Mouse (Mus musculus): Measurements from ENCODE around the gene B230118H07Rik. TPM values are rescaled to one million over a fixed set of nuclear protein-coding genes. Genes with fewer than 3 reads are reported as not detected.

B230118H07Rik gene
- total RNA-seq, 1 experiment, result 20.2 TPM

DNA sequence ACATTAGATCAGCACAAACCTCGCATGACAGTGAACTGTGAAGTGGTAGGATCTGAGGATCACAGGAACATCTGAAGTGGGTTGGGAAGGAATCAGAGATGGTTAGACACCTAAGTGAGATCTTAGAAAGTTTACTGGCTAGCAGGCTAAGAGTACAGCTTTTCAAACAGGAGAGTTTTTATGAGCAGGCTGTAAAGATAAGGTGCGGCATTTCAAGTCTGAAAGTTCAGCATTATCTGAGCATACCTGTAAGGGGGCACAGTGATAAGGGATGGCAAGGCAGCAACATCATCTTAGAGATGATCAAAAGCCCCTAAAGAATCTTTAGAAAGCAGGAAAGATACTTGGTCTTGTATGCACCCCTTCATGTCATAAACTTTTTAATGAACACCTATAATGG is 81.8 kb downstream of the B230118H07Rik start:
- Histone ChIP-seq H3K4me3 (ENCODE audit: insufficient read depth in 1 of 2, low read depth in 1 of 2, low read length in 2 of 2, poor library complexity in 1 of 2, severe bottlenecking in 1 of 2) (no peak overlapping the region), H3K9me3 (ENCODE audit: control insufficient read depth, insufficient read depth, low read depth, low read length) (no peaks in the 10 kb centered on the region), H3K36me3 (ENCODE audit: control insufficient read depth, insufficient read depth, low read length, poor library complexity, severe bottlenecking) (no peaks in the 10 kb centered on the region), H3K4me1 (ENCODE audit: control insufficient read depth in 2 of 2, insufficient read depth in 2 of 2, low read length in 2 of 2, poor library complexity in 1 of 2) (no peaks in the 10 kb centered on the region), H3K9ac (ENCODE audit: insufficient read depth, low read depth, low read length, poor library complexity, severe bottlenecking) (no peak overlapping the region), H3K27ac (ENCODE audit: insufficient read depth, low read depth, low read length, poor library complexity, severe bottlenecking) (no peak overlapping the region)
- TF ChIP-seq HCFC1 (IDR thresholded peaks at IDR 0.05; ENCODE audit: borderline replicate concordance, insufficient read depth, low read length) (no peak), MAFK (IDR thresholded peaks at IDR 0.05; ENCODE audit: insufficient read depth, low read depth, low read length) (no peak), CHD2 (IDR thresholded peaks at IDR 0.05; ENCODE audit: low read depth, low read length) (no peak), ZNF384 (IDR thresholded peaks at IDR 0.05; ENCODE audit: low read depth, low read length) (no peak), ZC3H11A (IDR thresholded peaks at IDR 0.05; ENCODE audit: borderline replicate concordance, low read depth, low read length) (no peak)
- in situ Hi-C loops (cut with MboI; ENCODE audit: low sequenced_read_pairs in 2 of 2, unreplicated experiment in 2 of 2), result no loop called here
- DNase-seq (ENCODE audit: low read depth, low spot score), result no peak

DNA sequence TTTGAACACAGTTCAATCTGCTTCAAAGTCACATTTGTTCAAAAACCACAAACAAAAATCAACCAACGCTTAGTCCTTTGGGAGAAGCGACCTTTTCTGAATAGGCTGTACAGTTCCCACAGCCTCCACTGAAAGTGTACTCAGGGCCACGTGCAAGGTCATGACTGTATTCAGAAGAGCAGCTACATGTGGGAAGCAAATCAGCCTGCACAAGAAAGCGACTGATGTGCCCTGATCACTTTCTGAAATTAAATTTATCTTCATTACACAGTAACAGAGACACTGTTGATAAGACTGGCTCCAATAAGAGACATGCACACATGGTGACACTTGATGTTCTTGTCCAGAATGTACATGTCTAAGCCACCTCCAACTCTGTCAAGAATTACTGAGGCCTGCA is 85.6 kb downstream of the B230118H07Rik start:
- H3K9me3 ChIP-seq (ENCODE audit: control insufficient read depth, insufficient read depth, low read depth, low read length), result no peaks in the 10 kb centered on the region
- TF ChIP-seq ZC3H11A (IDR thresholded peaks at IDR 0.05; ENCODE audit: borderline replicate concordance, low read depth, low read length), result no peak
- no peak for TF ChIP-seq ZNF384 (IDR thresholded peaks at IDR 0.05; ENCODE audit: low read depth, low read length)
- TF ChIP-seq CHD2 (IDR thresholded peaks at IDR 0.05; ENCODE audit: low read depth, low read length), result no peak
- no peak for TF ChIP-seq MAFK (IDR thresholded peaks at IDR 0.05; ENCODE audit: insufficient read depth, low read depth, low read length)
- no peak for TF ChIP-seq HCFC1 (IDR thresholded peaks at IDR 0.05; ENCODE audit: borderline replicate concordance, insufficient read depth, low read length)
- H3K36me3 ChIP-seq (ENCODE audit: control insufficient read depth, insufficient read depth, low read length, poor library complexity, severe bottlenecking), result no peaks in the 10 kb centered on the region
- DNase-seq (ENCODE audit: low read depth, low spot score), result no peak
- no peak overlapping the region for H3K9ac ChIP-seq (ENCODE audit: insufficient read depth, low read depth, low read length, poor library complexity, severe bottlenecking)
- no peaks in the 10 kb centered on the region for H3K4me1 ChIP-seq (ENCODE audit: control insufficient read depth in 2 of 2, insufficient read depth in 2 of 2, low read length in 2 of 2, poor library complexity in 1 of 2)
- no peak overlapping the region for H3K4me3 ChIP-seq (ENCODE audit: insufficient read depth in 1 of 2, low read depth in 1 of 2, low read length in 2 of 2, poor library complexity in 1 of 2, severe bottlenecking in 1 of 2)
- in situ Hi-C loops (cut with MboI; ENCODE audit: low sequenced_read_pairs in 2 of 2, unreplicated experiment in 2 of 2), result no loop called here
- no peak overlapping the region for H3K27ac ChIP-seq (ENCODE audit: insufficient read depth, low read depth, low read length, poor library complexity, severe bottlenecking)

DNA sequence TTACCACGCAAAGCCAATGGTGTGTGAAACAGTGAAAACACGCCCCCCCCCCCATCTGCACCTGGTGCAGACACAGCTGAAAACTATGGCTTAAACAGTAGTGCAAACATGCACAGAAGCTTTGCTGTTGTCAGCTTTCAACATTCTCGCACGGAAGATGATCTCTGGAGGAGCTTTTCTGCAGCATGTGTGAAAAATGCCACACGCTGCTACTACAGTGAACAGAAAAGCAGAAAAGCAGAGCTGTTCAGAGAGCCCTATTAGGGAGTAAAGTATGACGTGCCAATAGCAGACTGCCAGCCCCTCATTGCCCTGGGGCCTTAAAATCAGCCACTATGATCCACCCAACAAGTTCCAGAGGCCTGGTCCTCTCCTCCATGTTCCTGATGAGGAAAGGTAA is 86.1 kb downstream of the B230118H07Rik start:
- in situ Hi-C loops (cut with MboI; ENCODE audit: low sequenced_read_pairs in 2 of 2, unreplicated experiment in 2 of 2), result no loop called here
- TF ChIP-seq ZNF384 (IDR thresholded peaks at IDR 0.05; ENCODE audit: low read depth, low read length), result no peak
- TF ChIP-seq MAFK (IDR thresholded peaks at IDR 0.05; ENCODE audit: insufficient read depth, low read depth, low read length), result no peak
- no peak for TF ChIP-seq ZC3H11A (IDR thresholded peaks at IDR 0.05; ENCODE audit: borderline replicate concordance, low read depth, low read length)
- TF ChIP-seq CHD2 (IDR thresholded peaks at IDR 0.05; ENCODE audit: low read depth, low read length), result no peak
- TF ChIP-seq HCFC1 (IDR thresholded peaks at IDR 0.05; ENCODE audit: borderline replicate concordance, insufficient read depth, low read length), result no peak
- H3K9ac ChIP-seq (ENCODE audit: insufficient read depth, low read depth, low read length, poor library complexity, severe bottlenecking), result no peak overlapping the region
- H3K4me1 ChIP-seq (ENCODE audit: control insufficient read depth in 2 of 2, insufficient read depth in 2 of 2, low read length in 2 of 2, poor library complexity in 1 of 2), result no peaks in the 10 kb centered on the region
- no peaks in the 10 kb centered on the region for H3K36me3 ChIP-seq (ENCODE audit: control insufficient read depth, insufficient read depth, low read length, poor library complexity, severe bottlenecking)
- H3K9me3 ChIP-seq (ENCODE audit: control insufficient read depth, insufficient read depth, low read depth, low read length), result no peaks in the 10 kb centered on the region
- DNase-seq (ENCODE audit: low read depth, low spot score), result no peak
- no peak overlapping the region for H3K27ac ChIP-seq (ENCODE audit: insufficient read depth, low read depth, low read length, poor library complexity, severe bottlenecking)
- no peak overlapping the region for H3K4me3 ChIP-seq (ENCODE audit: insufficient read depth in 1 of 2, low read depth in 1 of 2, low read length in 2 of 2, poor library complexity in 1 of 2, severe bottlenecking in 1 of 2)

DNA sequence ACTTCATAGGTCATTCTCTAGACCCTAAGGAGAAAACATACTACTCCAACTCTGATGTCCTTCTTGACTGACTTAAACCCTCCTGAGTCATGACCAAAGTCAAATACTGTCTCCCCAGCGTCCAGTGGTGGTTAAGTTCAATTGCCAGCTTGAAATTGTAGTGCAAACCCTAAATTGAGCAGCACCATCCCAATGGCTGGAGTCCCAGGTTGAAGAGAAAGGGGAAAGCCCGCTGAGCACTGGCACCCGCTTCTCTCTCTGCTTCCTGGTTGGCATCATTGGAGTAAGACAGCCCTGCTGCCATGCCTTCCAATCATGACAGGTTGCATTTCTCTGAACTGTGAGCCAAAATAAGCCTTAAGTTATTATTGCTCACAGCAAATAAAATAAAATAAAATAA is 89.9 kb downstream of the B230118H07Rik start:
- Histone ChIP-seq H3K9me3 (ENCODE audit: control insufficient read depth, insufficient read depth, low read depth, low read length) (no peaks in the 10 kb centered on the region), H3K36me3 (ENCODE audit: control insufficient read depth, insufficient read depth, low read length, poor library complexity, severe bottlenecking) (no peaks in the 10 kb centered on the region), H3K9ac (ENCODE audit: insufficient read depth, low read depth, low read length, poor library complexity, severe bottlenecking) (no peak overlapping the region), H3K4me1 (ENCODE audit: control insufficient read depth in 2 of 2, insufficient read depth in 2 of 2, low read length in 2 of 2, poor library complexity in 1 of 2) (no peaks in the 10 kb centered on the region), H3K27ac (ENCODE audit: insufficient read depth, low read depth, low read length, poor library complexity, severe bottlenecking) (no peak overlapping the region), H3K4me3 (ENCODE audit: insufficient read depth in 1 of 2, low read depth in 1 of 2, low read length in 2 of 2, poor library complexity in 1 of 2, severe bottlenecking in 1 of 2) (no peak overlapping the region)
- no peak for DNase-seq (ENCODE audit: low read depth, low spot score)
- no peak for TF ChIP-seq MAFK (IDR thresholded peaks at IDR 0.05; ENCODE audit: insufficient read depth, low read depth, low read length)
- no peak for TF ChIP-seq ZNF384 (IDR thresholded peaks at IDR 0.05; ENCODE audit: low read depth, low read length)
- no peak for TF ChIP-seq CHD2 (IDR thresholded peaks at IDR 0.05; ENCODE audit: low read depth, low read length)
- TF ChIP-seq HCFC1 (IDR thresholded peaks at IDR 0.05; ENCODE audit: borderline replicate concordance, insufficient read depth, low read length), result no peak
- no peak for TF ChIP-seq ZC3H11A (IDR thresholded peaks at IDR 0.05; ENCODE audit: borderline replicate concordance, low read depth, low read length)
- in situ Hi-C loops (cut with MboI; ENCODE audit: low sequenced_read_pairs in 2 of 2, unreplicated experiment in 2 of 2), result no loop called here

DNA sequence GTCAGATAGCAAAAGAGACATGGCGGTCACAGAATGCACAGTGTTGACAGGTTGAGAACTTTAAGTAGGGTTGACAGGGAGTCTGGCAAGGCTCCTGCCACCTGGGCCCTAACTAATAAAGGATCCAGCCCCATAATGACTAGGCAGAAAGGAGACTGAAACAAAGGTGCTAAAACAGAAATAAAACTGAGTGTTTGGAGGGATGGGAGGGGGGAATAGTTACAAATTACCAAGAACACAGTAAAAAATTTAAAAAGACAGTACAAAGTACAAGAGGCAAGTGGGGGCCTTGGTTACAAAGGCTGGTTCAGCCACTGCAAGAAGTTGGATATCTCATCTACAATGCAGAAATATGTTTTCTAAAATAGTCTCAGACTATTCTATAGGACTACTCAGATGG is 93.4 kb downstream of the B230118H07Rik start:
- Histone ChIP-seq H3K27ac (ENCODE audit: insufficient read depth, low read depth, low read length, poor library complexity, severe bottlenecking) (no peak overlapping the region), H3K4me3 (ENCODE audit: insufficient read depth in 1 of 2, low read depth in 1 of 2, low read length in 2 of 2, poor library complexity in 1 of 2, severe bottlenecking in 1 of 2) (no peak overlapping the region), H3K4me1 (ENCODE audit: control insufficient read depth in 2 of 2, insufficient read depth in 2 of 2, low read length in 2 of 2, poor library complexity in 1 of 2) (no peaks in the 10 kb centered on the region), H3K9me3 (ENCODE audit: control insufficient read depth, insufficient read depth, low read depth, low read length) (no peaks in the 10 kb centered on the region), H3K9ac (ENCODE audit: insufficient read depth, low read depth, low read length, poor library complexity, severe bottlenecking) (no peak overlapping the region), H3K36me3 (ENCODE audit: control insufficient read depth, insufficient read depth, low read length, poor library complexity, severe bottlenecking) (no peaks in the 10 kb centered on the region)
- in situ Hi-C loops (cut with MboI; ENCODE audit: low sequenced_read_pairs in 2 of 2, unreplicated experiment in 2 of 2), result no loop called here
- TF ChIP-seq CHD2 (IDR thresholded peaks at IDR 0.05; ENCODE audit: low read depth, low read length) (no peak), HCFC1 (IDR thresholded peaks at IDR 0.05; ENCODE audit: borderline replicate concordance, insufficient read depth, low read length) (no peak), MAFK (IDR thresholded peaks at IDR 0.05; ENCODE audit: insufficient read depth, low read depth, low read length) (no peak), ZC3H11A (IDR thresholded peaks at IDR 0.05; ENCODE audit: borderline replicate concordance, low read depth, low read length) (no peak), ZNF384 (IDR thresholded peaks at IDR 0.05; ENCODE audit: low read depth, low read length) (no peak)
- no peak for DNase-seq (ENCODE audit: low read depth, low spot score)
